Mouse (Mus musculus) ES-Bruce4 (cell line): ENCODE data around the gene Gm2310.

Experiments
- CTCF ChIP-seq: IDR thresholded peaks from one replicate; pipeline ENCODE4 v1.8.1; 2011; ENCODE audit warnings: low read depth, low read length
- POLR2A ChIP-seq: IDR thresholded peaks from one replicate; pipeline ENCODE4 v1.8.1; 2011; ENCODE audit warnings: low read length; ENCODE audit not compliant: insufficient read depth

GRCm38 (mm10) chr15:8469006-8469575 lies 50.7 kb downstream of the Gm2310 start:
- TF ChIP-seq POLR2A (no peak), CTCF (no peak)
